Mouse (Mus musculus): ENCODE measurements around the gene Pate2.

DNA sequence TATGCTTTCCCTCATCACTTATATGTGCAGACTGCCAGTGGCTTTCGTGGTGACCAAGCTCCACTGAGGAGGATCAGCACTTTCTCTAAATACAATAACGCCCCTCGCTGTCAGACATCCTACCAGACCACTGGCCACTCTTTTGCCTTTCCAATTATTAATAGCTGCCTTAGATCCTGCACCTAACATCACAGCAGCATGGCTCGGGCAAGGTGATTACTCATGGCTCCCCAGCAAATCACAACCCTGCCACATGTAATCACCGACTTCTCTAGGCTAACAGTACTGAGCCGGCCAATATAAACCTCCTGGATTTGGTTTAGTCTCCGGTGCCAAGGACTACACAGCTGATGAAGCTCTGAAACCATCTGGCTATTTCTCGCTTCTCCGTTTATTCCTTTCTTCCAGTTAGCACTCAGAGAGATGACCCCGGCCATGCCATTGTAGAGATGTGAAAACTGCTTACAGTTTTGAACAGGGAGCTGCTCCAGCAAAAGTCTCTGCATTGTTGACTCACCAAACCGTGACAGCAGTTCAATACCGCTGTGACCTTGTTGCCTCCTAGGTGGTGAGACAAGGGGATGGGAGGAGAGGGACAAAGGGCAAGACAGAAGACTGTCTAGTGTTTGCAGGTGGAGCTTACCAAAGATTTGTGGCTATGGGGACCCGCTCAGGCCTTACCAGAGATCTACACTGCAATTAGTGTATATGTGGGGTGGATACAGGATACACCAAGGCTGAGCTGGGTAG is 30.9 kb upstream of the Pate2 start:
- TF ChIP-seq CTCF (IDR thresholded peaks at IDR 0.05; ENCODE audit: control insufficient read depth, insufficient read depth, low read length) (no peak), POLR2A (IDR thresholded peaks at IDR 0.05; ENCODE audit: borderline replicate concordance, control insufficient read depth, low read depth, low read length) (no peak)

All from bone marrow, adult 2 months (tissue).